Mouse (Mus musculus) gastrocnemius, postnatal 14 days (tissue): ENCODE data around the gene Tbc1d1. TPM values are rescaled to one million over a fixed set of nuclear protein-coding genes. Genes with fewer than 3 reads are reported as not detected.

ENCODE experiments used
- DNase-seq: peaks from one replicate; pipeline ENCODE4 v3.0.0; 2021; ENCODE audit warnings: mixed read lengths
- intact Hi-C: fragments of 180-260 bp; cut with DNase I; formaldehyde crosslinking; loops from one replicate; pipeline ENCODE4 v1.15.1; 2025; ENCODE audit warnings: low total_unique reads
- total RNA-seq, 2 experiments: library from RNA; stranded (reverse); gene quantifications; 2 replicates each; pipeline ENCODE4 v1.2.3; 2021

The Tbc1d1 gene
- total RNA-seq, 2 experiments from 2014 or later: 29.9 to 39.6 TPM

DNA sequence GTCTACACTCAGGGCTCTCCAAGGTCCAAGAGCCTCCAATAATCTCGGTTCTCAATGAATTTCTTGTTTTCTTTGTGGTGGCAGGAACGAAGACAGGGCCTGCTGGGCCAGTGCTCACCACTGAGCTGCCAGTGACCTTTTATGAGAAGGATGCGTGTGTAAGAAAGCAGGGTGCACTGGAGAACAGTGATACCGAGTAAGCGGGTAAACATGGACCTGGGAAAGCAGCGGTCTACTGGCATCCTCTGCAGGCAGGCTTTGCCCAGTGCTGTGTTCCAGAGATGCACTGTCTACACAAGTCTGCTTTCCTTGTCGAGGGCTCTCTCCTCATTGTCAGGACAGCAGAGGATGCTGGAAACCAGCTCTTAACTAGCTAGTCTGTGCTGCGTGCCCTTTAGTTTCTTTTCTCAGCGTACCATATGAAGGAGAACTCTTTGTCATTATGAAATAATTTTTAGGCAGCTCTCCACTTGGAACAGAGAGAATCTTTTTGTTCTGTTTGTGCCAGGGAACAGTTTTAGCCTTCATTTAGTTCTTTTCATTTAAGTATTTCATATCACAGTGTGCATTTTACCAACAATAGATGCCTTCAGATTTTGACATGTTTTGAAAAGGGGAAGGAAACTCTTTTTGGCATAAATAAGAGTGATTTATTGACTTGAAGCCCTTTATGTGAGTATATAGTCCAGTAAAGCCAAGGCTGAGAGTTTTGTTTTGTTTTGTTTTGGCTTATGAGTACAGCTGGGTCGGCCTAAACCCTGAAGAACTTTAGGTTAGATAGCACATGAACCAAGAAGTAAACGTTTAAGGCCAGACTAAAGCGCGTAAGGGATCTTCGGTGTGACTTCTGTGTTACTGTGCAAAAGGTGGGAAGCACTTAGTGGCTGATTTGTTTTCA is 132.2 kb downstream of the Tbc1d1 start:
- intact Hi-C loops: loop anchor here (10.0 kb wide), 1 partner anchor 577 kb away; no protein-coding TSS in a partner anchor
- no peak for DNase-seq

DNA sequence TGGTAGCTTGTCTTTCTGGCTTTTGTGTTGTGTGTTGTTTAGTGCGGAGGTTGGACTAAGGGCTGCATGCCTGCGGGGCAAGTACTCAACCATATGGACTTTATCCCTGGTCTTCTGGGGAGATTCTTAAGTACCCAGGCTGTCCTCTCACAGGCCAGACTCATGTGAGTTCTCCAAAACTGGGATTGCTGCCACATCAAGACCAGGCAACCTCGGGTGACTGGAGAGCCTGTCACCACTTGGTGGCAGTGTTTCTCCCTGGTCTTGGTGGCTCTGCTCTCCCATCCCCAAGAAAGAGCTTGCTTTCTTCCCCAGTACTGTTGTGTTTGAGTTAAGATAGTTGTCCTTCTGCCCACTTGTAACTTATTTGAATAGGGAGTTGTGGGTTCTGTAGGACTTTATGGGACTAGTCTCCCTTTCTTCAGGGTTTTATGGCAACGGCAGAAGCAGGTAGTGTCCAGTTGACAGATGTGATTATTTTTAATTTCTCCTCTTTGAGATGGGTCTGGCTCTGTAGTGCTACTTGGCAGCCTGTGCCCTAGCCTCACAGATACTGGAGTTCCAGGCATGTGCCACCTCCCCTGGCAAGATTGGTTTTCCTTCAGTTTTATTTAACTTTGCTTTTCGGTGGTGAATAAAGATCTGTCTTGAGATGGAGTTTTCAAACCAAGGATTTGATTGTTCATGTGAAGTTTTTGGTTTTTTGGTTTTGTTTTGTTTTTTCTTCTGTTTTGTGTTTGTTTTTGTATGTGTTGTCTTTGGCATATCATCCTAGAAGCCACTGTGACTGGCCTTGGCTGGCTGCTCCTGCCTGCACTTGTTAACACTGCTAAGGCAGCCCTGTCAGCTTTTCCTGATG is 133.3 kb downstream of the Tbc1d1 start:
- intact Hi-C loops: loop anchor here (10.0 kb wide), 1 partner anchor 575 kb away; no protein-coding TSS in a partner anchor
- peak; percentile 91 for DNase-seq

DNA sequence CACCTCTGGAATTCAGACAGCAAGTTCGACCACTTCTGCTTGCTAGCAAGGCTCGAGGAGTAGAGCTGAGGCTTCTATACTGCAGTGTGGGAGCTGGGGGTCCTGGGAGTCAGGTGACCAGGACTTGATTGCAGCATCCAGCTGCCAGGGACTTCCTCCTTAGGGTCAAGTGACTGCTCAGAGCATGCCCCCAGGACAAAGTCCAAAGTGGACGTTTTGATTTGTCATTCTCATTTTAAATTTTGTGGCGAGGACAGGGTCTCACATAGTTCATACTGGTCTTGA is 133.9 kb downstream of the Tbc1d1 start:
- intact Hi-C loops: no loop called here
- DNase-seq: no peak

DNA sequence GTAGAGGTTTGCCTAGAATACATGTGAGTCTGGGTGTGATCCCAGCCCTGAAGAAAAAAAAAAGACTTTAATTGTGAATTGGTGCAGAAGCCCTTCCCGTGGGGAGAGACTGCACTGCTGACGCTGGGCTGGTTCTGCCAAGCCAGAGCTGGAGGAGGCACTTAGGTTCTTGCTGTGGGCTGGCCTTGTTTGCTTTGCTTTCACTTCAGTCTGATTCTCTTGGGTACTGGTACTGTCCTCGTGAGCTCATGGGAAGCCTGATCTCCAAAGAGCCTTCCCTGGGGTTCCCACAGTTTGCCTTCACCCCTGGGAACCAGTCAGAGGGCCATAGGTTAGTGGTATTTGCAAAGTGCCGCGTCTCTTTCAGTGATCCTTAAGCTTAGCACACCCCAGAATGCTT is 135.6 kb downstream of the Tbc1d1 start:
- peak; percentile 29 for DNase-seq
- intact Hi-C loops: no loop called here

- intact Hi-C loops: no loop called here
- no peak for DNase-seq
Measured at GRCm38 (mm10) chr5:64295621-64296020, 139.5 kb downstream of the Tbc1d1 start.

DNA sequence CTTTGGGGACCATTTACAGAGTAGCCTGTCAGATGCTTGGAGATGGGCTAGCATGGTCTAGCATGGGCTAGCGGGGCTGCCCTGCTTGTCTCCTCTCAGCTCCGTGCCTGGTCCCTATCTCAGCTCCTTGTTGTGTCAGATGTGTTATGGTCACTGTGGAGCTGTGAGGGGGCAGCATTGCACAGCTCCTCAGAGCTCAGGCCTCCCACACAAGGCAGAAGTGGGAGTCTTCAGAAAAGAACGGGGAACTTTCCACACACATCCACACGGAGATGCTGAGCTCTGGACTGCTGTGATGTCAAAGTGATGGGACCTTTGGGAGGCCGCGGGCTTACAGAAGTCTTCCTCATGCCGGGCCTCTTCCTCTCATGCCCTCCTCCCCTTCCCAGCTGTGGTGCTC is 140.2 kb downstream of the Tbc1d1 start:
- peak; percentile 39 for DNase-seq
- intact Hi-C loops: no loop called here

DNA sequence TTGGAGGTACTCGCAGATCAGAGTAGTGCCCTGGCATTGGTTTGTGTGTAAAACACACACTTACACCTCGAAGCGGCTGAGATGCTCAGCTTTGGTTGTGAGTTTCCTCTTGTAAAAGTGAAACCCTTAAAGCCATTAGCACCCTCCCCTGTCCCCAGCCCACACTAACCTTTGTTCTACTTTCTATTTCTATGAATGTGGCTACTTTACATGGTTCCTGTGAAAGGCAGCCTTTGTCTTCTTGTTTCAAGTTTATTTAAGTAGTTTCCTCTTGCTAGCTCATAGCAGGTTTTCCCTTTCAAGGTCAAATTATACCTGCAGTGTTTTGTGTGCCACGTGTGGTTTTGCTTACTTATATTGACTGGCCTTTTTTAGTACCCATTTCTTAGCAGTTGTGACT is 141.0 kb downstream of the Tbc1d1 start:
- DNase-seq: no peak
- intact Hi-C loops: no loop called here

DNA sequence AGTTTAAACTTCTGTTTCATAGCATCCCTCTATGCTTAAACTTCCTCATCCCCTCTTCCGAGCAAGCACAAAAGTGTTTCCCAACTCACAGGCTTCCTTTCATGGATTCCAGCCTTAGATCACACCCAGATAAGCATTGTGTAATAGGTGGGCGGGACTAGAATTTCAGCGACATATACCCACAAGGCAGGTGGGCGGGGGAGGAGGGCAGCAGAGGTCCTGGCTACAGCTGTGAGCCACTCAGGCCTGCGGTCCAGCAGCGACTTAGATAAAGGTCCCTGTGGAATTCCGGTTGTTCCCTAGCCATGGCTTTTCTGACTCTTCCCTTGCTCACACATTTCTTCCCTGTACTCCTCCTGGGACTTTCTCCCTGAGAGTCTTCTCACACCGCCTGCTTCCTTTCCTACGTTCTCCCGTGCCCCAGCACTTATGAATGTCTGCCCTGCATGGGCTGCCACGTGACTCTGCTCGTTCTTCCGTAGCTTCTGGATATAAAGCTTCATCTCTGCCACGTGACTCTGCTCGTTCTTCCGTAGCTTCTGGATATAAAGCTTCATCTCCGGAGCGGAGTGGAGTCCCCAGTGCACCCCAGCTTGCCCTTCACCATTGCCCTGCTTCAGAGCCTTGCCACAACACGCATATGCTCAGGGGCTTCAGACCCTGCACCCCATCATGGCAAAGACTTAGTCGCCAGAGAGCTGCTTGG is 142.4 kb downstream of the Tbc1d1 start:
- intact Hi-C loops: no loop called here
- peak; percentile 49 for DNase-seq

DNA sequence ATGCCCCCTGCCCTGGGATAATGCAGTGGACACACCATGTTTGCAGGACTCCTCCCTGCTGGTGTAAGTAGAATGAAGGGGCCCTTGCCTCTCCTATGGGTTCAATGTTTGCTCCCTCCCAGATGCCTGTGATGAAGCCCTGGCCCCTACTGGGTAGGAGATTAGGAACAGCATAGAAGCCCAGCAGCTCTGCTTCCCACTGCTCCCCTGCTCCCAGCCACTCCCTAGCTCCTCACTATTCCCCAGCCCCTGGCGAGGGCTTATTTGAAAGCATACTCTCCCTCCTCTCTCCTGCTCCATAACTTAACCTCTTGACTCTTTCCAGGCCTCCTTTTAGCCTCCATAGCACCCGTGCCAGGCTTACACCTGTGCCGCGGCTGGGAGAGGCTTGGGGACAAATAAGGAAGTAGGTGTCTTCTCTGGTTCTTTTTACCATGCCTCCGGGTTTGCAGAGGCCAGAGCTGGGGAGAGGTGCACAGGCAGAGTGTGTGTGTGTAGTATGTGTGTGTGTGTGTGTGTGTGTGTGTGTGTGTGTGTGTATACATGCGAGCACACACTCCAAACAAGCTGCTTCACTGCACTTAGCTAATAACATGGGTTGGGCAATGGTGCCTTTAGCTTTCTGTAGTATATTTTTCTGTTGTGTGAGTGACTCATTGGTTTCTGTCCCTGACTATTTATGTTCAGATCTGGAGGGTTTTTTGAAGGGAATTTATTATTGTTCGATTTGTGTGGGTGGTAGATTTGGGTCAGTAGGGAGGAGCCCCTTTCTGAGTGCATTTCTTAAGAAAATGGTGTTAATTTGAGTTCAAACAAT is 143.6 kb downstream of the Tbc1d1 start:
- DNase-seq: no peak
- intact Hi-C loops: no loop called here

- DNase-seq: no peak
- intact Hi-C loops: no loop called here
Measured at GRCm38 (mm10) chr5:64301246-64301645, 145.1 kb downstream of the Tbc1d1 start.

DNA sequence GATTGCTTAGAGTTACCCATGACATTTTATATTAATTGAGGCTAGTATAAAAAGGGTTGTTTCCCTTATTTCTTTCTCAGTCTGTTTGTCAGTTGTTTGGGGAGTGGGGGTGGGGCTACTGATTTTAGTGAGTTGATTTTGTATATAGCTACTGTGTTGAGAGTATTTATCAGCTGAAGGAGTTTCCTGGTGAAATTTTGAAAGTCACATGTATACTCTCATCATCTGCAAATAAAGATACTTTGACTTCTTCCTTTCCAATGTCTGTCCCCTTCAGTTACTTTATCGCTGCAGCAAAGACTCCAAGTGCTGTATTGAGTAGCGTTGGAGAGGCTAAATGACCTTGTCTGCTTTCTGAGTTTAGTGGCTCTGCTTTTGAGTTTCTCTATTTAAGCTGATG is 151.2 kb downstream of the Tbc1d1 start:
- intact Hi-C loops: no loop called here
- DNase-seq: no peak

GRCm38 (mm10) chr5:64312295-64312694 is 156.2 kb downstream of the Tbc1d1 start:
- DNase-seq: no peak

GRCm38 (mm10) chr5:64313481-64313880 is 157.4 kb downstream of the Tbc1d1 start:
- no peak for DNase-seq
- intact Hi-C loops: no loop called here

More at GRCm38 (mm10) chr5:64312295-64312694, 156.2 kb downstream of the Tbc1d1 start:
- intact Hi-C loops: no loop called here

GRCm38 (mm10) chr5:64314288-64315052 is 158.4 kb downstream of the Tbc1d1 start:
- DNase-seq: no peak
- intact Hi-C loops: no loop called here

GRCm38 (mm10) chr5:64315088-64315487 is 159.0 kb downstream of the Tbc1d1 start:
- intact Hi-C loops: no loop called here
- DNase-seq: no peak

DNA sequence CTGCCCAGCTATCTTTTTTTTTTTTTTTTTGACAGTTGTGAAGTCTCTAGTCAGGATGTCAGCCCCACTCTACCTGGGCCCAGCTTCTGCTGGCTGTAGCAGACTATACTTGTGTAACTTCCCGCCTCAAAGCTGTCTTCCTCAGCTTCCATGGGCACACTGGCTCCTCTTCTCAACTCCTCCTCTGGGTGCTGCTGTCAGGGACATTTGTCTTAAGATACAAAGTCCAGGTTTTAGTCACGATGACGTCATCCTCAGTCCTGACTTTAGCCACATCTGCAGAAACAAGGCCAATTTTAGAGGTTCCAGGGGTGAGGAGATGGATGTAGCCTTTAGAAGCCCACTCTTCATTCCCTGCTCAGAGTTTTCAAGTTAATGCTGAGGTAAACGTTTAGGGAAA is 167.2 kb downstream of the Tbc1d1 start:
- no peak for DNase-seq
- intact Hi-C loops: no loop called here

- DNase-seq: no peak
- intact Hi-C loops: no loop called here
Measured at GRCm38 (mm10) chr5:64324353-64324752, 168.2 kb downstream of the Tbc1d1 start.

DNA sequence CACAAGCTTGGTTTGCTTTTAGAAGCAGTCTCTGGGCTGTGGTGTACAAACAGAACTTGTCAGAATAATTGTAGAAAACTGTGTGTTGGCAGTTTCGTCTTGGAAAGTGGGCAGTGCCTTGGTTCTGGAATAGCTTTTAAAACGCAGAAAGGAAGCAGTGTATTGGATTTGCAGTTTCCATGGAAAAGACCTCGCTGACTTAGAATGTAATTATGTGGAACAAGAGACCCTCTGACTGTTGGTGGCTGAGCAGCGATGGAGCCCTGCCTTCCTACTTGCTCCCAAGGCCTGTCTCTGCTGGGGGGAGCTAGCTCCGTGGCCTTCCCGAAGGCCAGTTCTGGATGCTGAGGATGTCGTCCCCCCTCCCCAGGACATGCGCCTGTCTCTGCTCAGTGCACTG is 168.8 kb downstream of the Tbc1d1 start:
- intact Hi-C loops: no loop called here
- no peak for DNase-seq
